Mouse (Mus musculus) ES-Bruce4 (cell line): ENCODE results near the gene Nmnat3.

Experiments used
- CTCF ChIP-seq: IDR thresholded peaks from one replicate; pipeline ENCODE4 v1.8.1; 2011; ENCODE audit warnings: low read depth, low read length
- EP300 ChIP-seq: IDR thresholded peaks from 2 replicates; pipeline ENCODE4 v1.6.1; 2011; ENCODE audit warnings: low read depth, low read length; ENCODE audit not compliant: insufficient read depth
- POLR2A ChIP-seq: IDR thresholded peaks from one replicate; pipeline ENCODE4 v1.8.1; 2011; ENCODE audit warnings: low read length; ENCODE audit not compliant: insufficient read depth

DNA sequence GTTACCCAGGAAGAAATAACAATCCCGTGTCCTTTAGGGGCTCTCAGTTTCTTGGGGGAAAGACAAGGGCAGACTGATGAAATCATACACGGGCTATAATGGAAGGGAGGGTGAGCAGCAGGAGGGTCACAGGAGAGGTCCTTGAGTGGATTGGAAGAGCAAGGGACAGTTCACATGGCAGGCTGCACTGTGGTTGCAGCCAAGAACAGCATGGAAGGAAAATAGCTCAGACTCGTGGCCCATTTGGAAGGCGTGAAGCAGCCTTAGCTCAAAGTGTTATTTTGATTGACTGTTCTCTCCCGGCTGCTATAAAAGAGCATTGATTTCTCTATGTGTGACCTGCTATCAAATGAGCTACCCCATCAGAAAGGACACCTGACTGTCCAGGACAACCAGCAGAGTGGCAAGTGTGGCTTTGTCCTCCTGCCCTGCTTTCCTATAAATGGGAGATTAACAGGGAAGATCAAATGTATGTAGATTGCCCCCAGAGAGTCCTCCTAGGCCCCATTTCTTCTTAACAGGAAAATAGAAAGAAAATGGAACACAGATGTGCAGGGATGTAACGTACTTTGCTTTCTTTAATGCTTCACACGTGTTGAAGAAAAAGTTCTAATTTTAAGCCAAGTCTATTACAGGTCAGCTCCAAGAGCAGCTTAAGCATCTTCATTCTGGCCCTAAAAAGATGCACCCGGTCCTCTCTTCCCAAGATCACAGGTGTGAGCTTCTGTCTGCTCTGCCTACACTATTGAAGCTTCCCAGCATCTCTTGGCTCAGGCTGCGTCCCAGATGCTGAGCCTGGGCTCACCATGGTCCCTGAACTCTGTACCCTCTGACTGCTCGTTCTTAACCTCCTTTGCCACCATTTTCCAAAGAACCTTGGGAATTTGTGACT lies 100.8 kb downstream of the Nmnat3 start:
- no peak for TF ChIP-seq CTCF
- no peak for TF ChIP-seq EP300
- no peak for TF ChIP-seq POLR2A
